Mouse (Mus musculus): ENCODE data around the gene Dguok. TPM values are rescaled to one million over a fixed set of nuclear protein-coding genes. Genes with fewer than 3 reads are reported as not detected.

Gene Dguok
- 51.5 and 52.4 TPM in 2 replicates for polyA plus RNA-seq (2021; fragmentation: Nextera tagmentation)
- long read RNA-seq, experiment 1, transcript Dguok-201 (7 exons, 1,107 nt): major isoform, 18 of 48 reads
- long read RNA-seq, experiment 1, partial matches to known transcripts: 9 of 48 reads
- long read RNA-seq, experiment 1, other reads (novel, unspliced or antisense): 21 of 48 reads
- long read RNA-seq, experiment 2, transcript Dguok-201 (7 exons, 1,107 nt): major isoform, 46 of 59 reads
- long read RNA-seq, experiment 2, partial matches to known transcripts: 3 of 59 reads
- long read RNA-seq, experiment 2, other reads (novel, unspliced or antisense): 8 of 59 reads

DNA sequence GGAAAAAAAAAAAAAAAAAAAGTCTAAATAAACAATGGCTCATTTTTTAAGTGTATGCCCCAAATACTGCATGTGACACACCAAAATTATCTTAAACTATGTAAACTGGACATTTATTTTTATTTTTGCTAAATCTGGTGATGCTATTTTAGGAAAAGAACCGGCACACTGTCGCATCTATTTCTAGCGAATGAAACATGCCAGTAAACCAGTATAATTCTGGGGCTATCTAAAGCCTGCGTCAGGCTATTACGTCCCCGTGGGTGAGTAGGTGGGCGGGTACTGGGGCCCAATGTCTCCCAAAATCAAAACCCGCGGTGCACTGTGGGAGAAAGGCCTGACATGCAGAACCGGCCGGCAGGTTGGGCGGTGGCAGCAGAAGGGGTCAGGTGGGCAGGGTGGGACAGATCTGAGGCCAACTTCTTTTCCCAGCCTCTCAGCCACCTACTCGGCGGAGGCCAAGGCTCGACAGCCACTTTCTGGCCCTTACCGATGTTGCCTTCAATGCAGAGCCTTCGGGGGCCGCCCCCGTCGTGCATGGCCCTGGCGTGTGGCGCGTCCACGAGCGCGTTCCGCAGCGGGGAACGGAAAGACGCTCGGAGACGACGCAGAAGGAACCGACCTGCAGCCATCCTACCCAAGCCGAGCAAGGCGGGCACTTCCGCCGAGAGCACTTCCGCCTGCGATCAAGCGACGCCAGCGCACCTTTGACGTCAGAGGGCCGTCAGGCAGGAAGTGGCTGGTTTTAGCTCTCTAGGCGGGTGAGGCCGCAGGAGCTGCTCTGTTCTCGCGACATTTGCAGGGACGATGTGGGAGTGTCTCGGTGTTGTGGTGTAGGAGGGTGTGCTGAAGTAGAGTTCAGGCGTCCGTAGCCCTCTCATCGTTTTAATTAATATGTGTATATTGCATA lies at the start of gene Dguok:
TSS of gene Dguok (minus strand) at position 712 of the 910 bp plus-strand sequence.

DNA sequence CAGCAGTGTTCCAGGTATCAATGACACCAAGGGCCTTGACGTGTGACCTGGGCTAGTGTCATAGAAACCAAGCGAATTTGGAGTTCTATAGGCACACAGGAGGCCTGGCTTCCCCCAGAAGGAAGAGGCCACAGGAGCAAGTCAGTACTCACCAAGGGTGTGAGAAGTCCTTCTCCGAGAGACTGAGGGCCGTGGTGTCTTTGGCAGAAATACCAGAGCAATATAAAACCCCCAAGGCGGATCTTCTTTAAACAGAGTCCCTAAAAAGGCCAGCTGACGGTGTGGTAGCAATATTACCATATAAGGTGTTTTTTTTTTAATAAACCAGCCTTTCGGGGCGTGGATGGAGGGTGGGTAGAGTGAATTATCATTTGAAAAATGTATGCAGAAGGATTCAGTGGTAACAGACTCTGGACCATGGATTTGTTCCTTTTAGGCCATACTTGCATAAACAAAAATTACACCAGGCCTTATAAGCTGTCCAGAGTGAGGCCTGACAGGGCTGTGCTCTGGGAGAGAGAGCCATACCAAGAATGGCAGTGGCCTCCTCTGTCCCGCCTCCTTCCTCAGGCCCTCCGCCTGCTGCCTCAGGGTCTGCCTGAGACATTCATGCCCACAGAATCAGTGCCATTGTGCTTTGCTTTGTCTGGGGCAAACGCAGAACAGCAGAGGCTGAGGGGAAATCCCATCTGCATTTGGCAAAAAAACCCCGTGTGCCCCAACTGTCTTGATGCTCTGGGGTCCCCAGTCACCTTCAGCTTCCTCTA lies 29.4 kb upstream of the Dguok start, which contains the start of gene Actg2:
TSS of gene Actg2 (minus strand) at position 238 of the 767 bp plus-strand sequence.

DNA sequence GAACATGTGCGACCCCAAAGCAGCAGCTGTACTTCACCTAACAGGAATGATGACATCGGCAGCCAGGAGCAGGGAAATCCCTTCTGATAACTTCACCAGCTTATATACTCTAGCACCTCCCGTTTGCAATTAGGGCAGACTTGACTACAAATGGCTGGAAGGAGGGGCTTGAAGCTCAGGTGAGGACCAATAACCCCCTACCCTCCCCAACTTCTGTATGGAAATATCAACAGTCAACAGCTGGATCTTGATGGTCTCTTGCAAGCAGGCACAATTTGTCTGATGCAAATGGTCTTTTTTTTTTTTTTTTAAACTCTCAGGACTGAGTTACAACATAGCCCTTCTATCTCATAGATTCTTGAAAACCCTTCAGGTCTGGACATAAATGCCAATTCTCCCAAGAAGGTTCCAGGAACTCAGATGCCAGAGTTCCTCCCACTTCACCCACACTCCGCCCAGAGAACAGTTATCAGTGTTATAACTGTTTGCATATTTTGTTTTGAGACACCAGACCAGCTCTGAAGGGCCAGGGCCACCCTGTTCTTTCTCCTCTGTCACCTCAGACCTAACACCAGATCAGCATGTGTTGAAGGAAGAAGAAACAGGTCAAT lies 47.6 kb downstream of the Dguok start, which contains the start of gene Tet3:
TSS of gene Tet3 (minus strand) at position 51 of the 611 bp plus-strand sequence.

Other genes with a start within 250 kb of the Dguok start
- 14.2 and 17.4 TPM in 2 replicates for gene Mthfd2, start 181.1 kb downstream of the Dguok start, polyA plus RNA-seq (2021; fragmentation: Nextera tagmentation)
- 13.1 and 25.9 TPM in 2 replicates for gene Mob1a, start 181.0 kb downstream of the Dguok start, polyA plus RNA-seq (2021; fragmentation: Nextera tagmentation)
- gene Bola3, start 157.8 kb downstream of the Dguok start, polyA plus RNA-seq (2021; fragmentation: Nextera tagmentation): 228 and 281 TPM in 2 replicates
- 5.7 and 10.3 TPM in 2 replicates for gene Tet3, start 47.9 kb downstream of the Dguok start, polyA plus RNA-seq (2021; fragmentation: Nextera tagmentation)
- 0.16 TPM in 1 of 2 replicates, not detected in the other for gene Actg2, start 29.3 kb upstream of the Dguok start, polyA plus RNA-seq (2021; fragmentation: Nextera tagmentation)
- 33.7 and 35.5 TPM in 2 replicates for gene Stambp, start 65.8 kb upstream of the Dguok start, polyA plus RNA-seq (2021; fragmentation: Nextera tagmentation)
- not detected in 2 replicates for gene Clec4f, start 149.2 kb upstream of the Dguok start, polyA plus RNA-seq (2021; fragmentation: Nextera tagmentation)
- not detected in 2 replicates for gene Cd207, start 170.9 kb upstream of the Dguok start, polyA plus RNA-seq (2021; fragmentation: Nextera tagmentation)
- not detected in 2 replicates for gene Vax2, start 204.3 kb upstream of the Dguok start, polyA plus RNA-seq (2021; fragmentation: Nextera tagmentation)
- not detected in 2 replicates for gene Atp6v1b1, start 236.0 kb upstream of the Dguok start, polyA plus RNA-seq (2021; fragmentation: Nextera tagmentation)

Measured in left cerebral cortex, adult 6 months (tissue).